Mouse (Mus musculus) urinary bladder, postnatal 4 days (tissue): Measurements from ENCODE around the gene Dab2ip.

Source experiments
- DNase-seq, 2 experiments: peaks; one replicate each; pipeline ENCODE4 v3.0.0; 2021 to 2022; ENCODE audit warnings: low spot score in 2 of 2

Gene Dab2ip

GRCm38 (mm10) chr2:35558826-35559550 lies 922 bp downstream of the Dab2ip start:
- DNase-seq, result no peak

DNA sequence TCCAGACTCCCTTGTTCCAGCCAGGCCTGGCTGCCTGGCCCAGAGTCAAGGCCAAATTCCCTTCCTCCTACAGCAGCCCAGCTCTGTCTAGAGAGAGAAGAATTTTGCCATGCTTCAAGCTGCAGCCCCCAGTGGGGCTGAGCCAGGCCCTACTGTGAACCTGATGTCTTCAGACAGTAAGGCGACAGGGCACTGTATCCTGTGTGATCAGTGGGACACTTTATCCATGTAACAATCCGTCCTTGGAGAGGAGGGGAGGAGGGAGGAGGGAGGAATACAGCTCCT lies 1.4 kb downstream of the Dab2ip start:
- peak in 1 of 2 experiments; percentile 67 for DNase-seq

DNA sequence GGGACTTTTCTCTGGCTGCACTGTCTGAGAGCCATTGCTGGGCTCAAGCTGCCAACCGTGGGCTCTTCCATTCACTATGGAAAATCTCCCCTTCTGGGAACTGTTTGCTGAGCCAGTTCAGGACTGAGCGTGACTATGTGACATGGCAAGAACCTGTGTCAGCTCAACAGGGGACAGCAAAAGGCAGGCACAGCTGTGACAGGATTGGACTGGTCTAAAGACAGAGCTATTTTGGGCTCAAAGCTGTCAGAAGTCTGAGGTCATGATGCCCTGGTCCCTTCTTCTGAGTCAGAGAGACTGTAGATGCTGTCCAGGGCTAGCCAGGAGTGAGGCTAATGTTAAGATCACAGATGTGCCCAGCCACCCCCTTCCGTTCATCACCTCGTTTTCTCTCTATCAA lies 5.7 kb downstream of the Dab2ip start:
- no peak for DNase-seq

DNA sequence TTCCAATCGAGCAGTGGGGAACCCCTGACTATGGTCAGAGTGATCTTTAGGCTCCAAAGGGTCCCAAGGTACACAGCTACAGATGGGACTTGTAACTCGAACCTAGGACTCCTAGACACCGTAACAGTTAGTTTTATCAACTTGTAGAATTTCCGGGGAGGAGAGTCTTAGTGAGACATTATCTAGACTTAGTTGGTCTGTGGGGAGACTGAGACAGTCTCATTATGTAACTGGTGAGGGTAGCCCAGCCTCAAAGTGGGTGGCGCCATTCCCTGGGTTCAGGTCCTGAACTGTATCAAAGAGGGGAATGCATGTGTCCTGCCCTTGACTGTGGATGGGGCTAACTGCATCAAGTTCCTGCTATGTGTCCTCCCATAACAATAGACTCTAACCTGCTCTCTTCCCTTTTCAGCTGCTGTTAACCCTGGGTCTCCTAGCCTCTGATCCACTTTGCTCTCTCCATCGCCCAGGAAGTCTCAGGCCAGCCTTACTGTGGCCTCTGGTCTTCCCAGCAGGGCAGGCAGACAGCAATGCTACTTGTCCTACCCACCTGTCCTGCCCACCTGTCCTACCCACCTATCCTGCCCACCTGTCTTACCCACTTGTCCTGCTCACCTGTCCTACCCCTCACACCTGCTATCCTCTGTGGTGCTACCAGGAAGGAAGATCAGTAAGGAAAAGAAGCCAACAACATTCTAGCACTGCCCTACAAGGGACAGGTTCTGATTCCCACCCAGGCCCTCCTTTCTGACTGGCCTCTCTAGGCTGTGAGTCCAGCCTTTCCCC lies 7.2 kb downstream of the Dab2ip start:
- DNase-seq, result no peak

- no peak for DNase-seq
These were observed 9.1 kb downstream of the Dab2ip start for GRCm38 (mm10) chr2:35566957-35567693.

- no peak for DNase-seq
These were observed 9.7 kb downstream of the Dab2ip start for GRCm38 (mm10) chr2:35567694-35568149.

GRCm38 (mm10) chr2:35570743-35571142 lies 12.7 kb downstream of the Dab2ip start:
- DNase-seq, result no peak

GRCm38 (mm10) chr2:35574643-35575042 lies 16.6 kb downstream of the Dab2ip start:
- no peak for DNase-seq

DNA sequence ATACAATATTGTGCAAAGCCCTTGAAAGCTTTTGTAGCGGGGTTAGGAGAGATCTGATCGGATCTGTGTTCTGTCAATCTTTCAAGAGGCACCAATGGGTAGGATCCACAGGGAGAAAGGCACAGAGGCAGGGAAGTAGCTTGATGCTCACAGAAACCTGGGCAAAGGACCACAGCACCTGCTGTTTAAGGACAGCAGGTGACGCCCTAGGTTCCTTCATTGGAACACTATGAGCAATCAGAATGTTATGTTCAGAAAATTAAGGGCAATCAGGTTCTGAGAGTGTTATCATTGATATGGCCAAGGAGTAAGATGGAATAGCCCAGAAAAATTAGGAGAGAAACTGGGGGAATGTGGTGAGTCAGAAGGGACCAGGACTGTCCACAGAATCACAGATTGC lies 18.6 kb downstream of the Dab2ip start:
- DNase-seq, result no peak

GRCm38 (mm10) chr2:35580111-35580510 lies 22.0 kb downstream of the Dab2ip start:
- no peak for DNase-seq

GRCm38 (mm10) chr2:35581501-35582340 lies 23.7 kb downstream of the Dab2ip start:
- peak; percentile 75 to 80 for DNase-seq

DNA sequence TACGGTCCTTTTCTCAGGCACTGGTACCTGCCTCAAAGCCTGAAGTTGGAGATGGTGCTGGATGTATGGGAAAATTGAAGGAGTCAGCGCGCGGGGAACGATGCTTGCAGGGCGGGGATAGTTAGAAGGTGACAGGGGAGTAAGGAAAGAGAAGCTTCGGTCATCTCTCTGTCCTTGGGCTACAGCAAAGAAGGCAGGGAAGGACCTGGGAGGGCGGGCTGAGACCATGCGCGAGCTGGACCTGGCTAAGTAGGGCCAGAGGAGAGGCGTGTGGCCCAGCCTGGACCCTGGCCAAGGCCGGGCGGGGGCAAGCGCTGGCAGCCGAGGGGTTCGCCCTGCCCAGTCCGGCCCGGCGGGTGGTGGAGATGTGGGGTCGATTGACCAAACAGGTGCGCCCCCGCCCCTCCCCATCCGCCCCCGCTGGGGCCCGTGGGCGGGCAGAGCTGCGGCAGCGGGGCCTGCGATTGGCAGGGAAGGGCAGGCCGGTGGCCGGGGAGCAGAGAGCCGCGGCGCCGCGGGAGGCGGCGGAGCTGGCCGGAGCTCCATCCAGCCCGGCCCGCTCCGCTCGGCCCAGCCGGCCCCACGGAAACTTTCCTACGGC lies 24.4 kb downstream of the Dab2ip start:
- peak; percentile 69 to 71 for DNase-seq

DNA sequence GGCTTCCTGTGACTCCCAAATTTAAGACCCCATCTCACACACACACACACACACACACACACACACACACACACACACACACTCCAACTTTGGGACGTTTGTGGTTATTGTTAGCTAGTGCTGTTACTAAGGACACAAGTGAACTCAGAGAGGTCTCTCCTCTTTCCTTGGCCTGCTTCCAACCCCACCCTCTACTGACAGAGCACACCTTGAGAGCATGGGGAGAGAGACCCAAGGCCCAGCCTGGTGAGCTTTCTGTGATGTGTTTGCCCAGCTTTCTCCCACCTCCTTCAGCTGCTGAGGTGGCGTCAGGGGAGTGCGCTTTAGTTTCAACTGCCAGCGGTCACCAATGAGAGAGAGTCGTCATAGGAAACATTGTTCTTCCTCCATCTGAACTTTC lies 25.3 kb downstream of the Dab2ip start:
- no peak for DNase-seq

DNA sequence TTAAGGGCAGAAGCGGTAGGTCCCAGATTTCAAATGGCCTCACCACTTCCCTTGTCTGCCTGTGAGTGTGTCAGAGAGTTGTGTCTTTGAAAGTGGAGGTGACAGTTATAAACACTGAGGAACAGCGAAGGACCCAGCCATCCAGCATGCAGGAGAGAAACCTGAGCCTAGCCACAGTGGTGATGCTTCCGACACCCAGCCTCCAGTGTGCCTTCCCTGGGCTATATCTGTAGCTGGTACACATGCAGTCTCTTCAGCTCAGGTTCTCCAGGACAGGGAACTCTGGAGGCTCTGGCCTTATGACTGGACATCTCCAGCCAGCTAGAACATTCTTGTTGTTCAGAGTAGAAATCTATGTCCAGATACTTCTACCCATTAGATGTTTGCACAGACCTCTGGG lies 25.9 kb downstream of the Dab2ip start:
- DNase-seq, result no peak

DNA sequence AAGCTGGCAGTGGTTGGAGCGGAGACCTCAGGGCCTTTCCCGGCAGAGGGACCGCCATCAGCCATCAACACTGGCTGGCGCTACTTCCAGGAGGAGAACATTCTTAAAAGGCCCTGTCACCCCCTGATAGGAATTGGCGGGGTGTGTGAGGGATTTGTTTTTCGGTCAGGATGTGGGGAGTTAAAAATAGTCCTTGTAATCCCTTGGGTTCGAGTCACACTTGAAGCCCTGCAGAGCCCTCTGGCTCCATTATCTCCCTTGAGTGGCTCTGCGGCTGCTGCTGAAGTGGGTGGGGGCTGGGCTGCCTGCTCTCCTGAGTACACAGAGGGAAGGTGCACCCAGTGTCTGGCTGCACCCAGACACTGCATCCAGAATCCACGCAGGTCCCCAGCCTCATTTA lies 30.3 kb downstream of the Dab2ip start:
- DNase-seq, result no peak

GRCm38 (mm10) chr2:35589385-35589784 lies 31.3 kb downstream of the Dab2ip start:
- DNase-seq, result no peak

DNA sequence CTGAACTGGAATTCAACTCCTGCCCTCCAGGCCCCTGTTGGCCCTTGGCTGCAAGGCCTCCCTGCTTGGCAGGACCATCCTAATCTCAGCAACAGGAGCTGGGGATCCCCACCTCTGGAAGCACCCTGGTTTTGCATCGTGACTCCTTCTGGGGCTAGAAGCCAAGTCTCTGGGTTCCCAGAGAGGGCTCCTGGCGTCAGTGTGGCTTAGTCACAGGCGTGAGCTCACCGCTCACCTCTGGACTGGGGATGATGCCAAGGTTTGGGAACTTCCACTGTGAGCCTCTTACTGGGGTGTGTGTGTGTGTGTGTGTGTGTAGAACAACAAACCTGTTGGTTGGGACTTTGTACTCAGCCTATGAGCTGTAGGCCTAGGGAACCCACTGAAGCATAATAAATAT lies 31.7 kb downstream of the Dab2ip start:
- DNase-seq, result no peak

GRCm38 (mm10) chr2:35591961-35592724 lies 34.1 kb downstream of the Dab2ip start:
- no peak for DNase-seq

- DNase-seq, result no peak
These were observed 34.8 kb downstream of the Dab2ip start for GRCm38 (mm10) chr2:35592725-35593392.

DNA sequence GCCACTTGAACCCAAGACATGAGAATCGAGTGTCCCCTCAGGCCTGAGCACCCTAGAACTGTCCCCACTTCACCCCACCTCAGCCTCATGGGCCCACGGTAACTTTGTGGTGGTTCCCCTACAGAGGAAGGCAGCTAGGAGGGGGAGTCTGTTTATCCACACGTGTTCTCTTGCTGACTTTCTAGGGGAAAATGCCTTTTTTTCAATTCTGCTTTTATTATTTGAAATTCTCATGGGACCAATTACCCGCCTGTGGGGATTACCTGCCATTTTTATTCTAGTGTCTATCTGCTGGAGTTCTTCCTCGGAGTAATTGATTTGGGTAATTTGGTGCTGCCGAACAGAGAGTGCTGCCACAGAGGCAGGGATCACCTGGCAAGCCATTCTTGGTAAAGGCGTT lies 35.8 kb downstream of the Dab2ip start:
- no peak for DNase-seq
